Mouse (Mus musculus) testis, postnatal 10 days (tissue): ENCODE data around the gene Dusp19.

ENCODE experiments used
- DNase-seq: peaks from one replicate; pipeline ENCODE4 v3.0.0; 2021; ENCODE audit warnings: low spot score

The Dusp19 gene

DNA sequence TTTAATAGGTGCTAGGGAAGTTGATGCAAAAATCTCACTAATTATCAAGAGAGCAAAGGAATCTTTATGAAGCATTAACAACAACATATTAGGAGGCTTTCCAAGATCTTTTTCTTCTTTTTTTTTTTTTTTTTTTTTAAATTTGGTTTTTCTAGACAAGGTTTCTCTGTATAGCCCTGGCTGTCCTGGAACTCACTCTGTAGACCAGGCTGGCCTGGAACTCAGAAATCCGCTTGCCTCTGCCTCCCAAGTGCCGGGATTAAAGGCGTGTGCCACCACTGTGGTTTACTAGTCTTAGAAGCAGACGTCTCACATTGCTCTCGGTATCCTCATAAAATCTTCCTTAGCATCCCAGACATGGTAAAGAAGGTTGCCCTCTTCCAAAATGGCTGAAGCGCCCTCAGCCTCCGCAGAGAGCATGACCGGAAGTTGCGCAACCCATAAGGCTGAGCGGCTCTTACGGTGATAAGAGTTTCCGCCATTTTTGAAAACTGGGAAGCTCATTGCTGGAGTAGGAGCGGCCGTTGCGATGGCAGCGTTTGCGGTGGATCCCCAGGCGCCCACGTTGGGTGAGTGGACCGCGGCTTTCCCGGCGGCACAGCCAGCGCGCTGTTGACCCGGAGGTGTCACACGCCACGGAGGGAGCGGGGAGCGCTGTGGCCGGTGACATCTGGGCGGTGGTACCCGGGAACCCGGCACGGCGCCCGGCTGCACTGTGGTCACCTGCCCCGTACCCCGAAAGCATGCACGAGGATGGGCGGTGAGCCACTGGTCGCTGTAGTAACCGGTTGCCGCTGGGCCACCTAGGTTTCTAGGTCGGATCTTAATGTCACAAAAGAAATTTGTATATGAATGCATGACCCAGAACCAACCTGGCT, 21.8 kb downstream of the Dusp19 start:
- peak; percentile 95 for DNase-seq

DNA sequence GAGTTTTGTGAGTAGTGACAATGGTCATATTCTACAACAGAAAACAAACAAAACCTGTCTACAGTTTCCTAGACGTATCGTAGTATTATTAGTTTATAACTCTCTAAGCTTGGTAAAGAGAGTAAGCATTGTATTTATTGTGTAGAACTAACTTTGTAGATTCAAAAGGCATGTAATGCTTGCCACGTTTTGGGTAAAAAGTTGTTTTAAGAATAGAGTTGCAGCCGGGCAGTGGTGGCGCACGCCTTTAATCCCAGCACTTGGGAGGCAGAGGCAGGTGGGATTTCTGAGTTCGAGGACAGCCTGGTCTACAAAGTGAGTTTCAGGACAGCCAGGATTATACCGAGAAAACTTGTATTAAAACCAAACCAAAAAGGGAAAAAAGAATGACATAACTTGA, 22.6 kb downstream of the Dusp19 start:
- DNase-seq, result no peak

DNA sequence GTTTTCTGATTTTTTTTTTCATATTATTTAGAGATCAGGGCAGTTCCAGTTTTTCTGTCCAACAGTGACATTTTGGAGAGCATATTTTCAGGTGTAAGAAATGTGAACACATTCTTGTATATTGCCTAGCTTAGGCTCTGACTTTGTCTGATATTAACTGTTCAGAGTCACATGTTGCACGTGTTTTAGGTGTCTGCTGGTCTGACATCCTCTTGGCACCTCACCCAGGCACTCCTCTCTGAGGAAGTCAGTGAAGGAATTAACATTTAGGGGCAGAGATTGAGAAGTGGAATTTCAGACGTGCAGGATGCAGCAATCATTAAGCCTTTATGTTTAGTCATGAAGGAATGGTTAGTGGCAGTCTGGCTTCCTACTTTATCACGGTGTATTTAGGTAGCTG, 23.0 kb downstream of the Dusp19 start:
- no peak for DNase-seq

DNA sequence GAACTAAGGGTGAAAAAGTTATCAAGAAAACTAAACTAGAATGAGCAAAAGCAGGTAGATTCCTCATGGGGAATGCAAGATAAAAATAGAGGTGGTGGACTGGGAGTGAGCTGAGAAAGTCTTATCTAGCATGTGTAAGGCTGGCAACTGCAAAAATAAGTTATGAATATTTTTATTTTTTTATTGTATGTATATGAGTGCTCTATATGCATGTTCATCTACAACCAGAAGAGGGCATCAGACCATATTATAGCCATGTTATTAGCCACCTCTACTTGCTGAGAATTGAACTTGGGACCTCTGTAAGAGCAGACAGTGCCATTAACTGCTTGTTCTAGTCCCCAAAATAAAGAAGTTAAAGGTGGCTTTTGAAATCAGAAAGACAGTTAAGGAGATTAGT, 44.6 kb downstream of the Dusp19 start:
- no peak for DNase-seq

DNA sequence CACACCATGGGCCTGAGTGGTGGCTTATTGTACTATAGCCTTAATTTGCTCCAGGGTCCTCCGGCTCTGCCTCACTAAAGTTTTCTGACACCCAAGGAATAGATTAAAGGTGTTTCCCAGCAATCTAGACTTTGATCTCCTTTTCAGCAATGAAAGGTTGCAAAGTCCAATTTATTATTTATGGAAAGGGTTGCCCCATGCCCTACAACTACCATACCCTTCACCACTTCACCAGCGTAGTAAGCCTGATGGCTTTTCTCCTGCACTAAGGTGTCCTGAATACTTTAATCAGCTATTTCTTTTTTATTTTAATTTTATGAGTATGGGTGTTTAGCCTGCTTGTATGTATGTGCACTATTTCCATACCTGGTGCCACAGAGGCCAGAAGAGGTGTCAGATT, 45.8 kb downstream of the Dusp19 start:
- DNase-seq, result no peak

DNA sequence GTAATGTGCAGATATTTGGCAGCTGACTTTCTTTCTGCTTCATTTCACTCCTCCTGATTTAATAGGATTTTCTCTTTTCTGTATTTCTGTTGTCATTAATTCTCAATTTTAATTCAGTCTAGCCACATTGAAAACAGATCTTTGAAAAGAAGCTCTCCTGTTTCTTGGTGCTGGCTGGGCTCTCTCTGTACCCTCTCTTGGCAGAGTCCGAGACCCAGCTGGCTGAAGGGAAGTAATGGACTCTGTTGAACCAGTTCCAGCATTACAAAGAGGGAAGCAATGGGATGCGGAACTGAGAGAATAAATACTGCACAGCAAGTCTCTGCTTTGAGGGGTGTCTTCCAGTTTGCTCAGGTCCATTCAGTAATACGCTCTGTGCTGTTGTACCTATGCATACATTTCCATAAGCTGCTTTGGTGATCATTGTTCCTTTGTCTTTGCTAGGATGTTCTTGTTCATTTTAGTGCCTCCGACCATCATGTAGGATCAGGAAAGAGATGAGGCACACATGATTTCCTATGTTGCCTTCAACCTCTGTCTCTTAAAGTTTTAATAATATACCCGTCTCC, 50.6 kb downstream of the Dusp19 start:
- DNase-seq, result no peak

DNA sequence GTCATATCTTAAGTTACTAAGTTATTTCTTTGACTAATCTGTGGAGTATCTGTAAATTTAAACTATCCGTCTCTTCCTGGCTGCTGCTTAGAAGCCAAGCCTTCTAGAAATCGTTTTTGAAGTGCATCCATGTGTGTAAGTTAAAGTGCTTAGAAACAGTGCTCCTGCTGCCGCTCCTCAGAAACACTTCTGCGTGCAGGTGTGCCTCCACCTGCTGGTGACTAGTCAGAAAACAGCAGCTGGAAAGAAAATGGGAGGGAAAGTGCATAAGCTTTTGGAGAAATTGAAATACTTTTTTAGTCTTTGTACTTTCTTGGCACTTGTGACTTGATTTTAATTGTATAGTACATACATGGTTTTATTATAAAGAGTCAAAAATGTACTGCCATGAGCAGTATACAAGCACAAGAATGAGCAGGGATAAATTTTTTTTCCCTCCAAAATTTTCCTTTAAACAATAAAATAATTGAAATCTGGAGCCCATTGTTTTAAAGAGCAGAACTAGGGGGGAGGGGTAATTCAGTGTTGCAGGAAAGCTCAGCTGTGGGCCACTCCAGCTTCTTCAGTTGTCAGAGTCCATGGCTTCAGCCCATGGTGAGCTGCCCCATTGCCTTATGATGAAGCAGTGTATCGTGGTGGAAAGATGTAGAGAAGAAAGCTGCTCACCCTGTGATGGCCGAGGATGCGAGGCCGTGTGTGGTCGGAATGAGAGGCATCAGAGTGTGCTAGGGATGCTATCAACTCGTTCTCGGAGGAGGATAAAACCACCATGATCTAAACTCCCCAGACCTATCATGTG, 53.2 kb downstream of the Dusp19 start:
- peak; percentile 45 for DNase-seq

DNA sequence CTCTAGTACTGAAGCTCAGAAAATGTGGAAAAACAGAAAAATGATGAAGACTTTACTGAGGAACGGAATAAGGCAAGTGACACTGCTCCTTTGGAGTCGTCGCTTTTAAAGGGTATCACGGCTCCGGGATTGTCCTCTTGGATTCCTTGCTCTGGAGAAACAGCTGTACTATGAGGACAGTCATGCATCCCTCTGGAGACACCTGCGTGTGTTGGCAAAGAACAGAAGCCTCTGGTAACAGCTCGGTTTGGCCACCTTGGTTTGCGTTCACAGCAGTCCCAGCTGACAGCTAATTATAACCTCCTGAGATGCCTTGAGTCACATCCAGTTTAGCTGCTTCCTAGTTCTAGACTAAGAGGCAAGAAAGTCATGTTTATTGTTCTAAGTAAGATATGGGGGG, 62.0 kb downstream of the Dusp19 start:
- DNase-seq, result no peak
